Mouse (Mus musculus) yolk sac, embryonic 10.5 days (tissue): ENCODE data around the gene Gimd1.

Source experiments
- DNase-seq: peaks from one replicate; pipeline ENCODE4 v3.0.0-alpha.2; 2017; ENCODE audit warnings: low spot score

Gimd1 gene

GRCm38 (mm10) chr3:132629601-132630239 is at the start of gene Gimd1:
Gene Gimd1, plus strand, starts transcription at chr3:132629820.
- peak; percentile 19 for DNase-seq

- no peak for DNase-seq
These were observed 48.4 kb upstream of the Gimd1 start for GRCm38 (mm10) chr3:132581198-132581597.

- no peak for DNase-seq
These were observed 47.3 kb upstream of the Gimd1 start for GRCm38 (mm10) chr3:132582339-132582738.

GRCm38 (mm10) chr3:132585122-132585972 is 44.3 kb upstream of the Gimd1 start:
- DNase-seq: no peak

- DNase-seq: no peak
These were observed 41.5 kb upstream of the Gimd1 start for GRCm38 (mm10) chr3:132588146-132588545.

GRCm38 (mm10) chr3:132590010-132590409 is 39.6 kb upstream of the Gimd1 start:
- DNase-seq: no peak

GRCm38 (mm10) chr3:132590604-132591003 is 39.0 kb upstream of the Gimd1 start:
- no peak for DNase-seq

GRCm38 (mm10) chr3:132628741-132629140 is 879 bp upstream of the Gimd1 start:
- peak; percentile 18 for DNase-seq

GRCm38 (mm10) chr3:132633261-132633660 is 3.6 kb downstream of the Gimd1 start:
- DNase-seq: no peak

GRCm38 (mm10) chr3:132637080-132637479 is 7.5 kb downstream of the Gimd1 start:
- no peak for DNase-seq

GRCm38 (mm10) chr3:132644071-132644470 is 14.5 kb downstream of the Gimd1 start:
- no peak for DNase-seq

- DNase-seq: no peak
These were observed 17.2 kb downstream of the Gimd1 start for GRCm38 (mm10) chr3:132646814-132647213.

- no peak for DNase-seq
These were observed 19.7 kb downstream of the Gimd1 start for GRCm38 (mm10) chr3:132649368-132649767.

- DNase-seq: no peak
These were observed 20.6 kb downstream of the Gimd1 start for GRCm38 (mm10) chr3:132650191-132650590.

GRCm38 (mm10) chr3:132651776-132652175 is 22.2 kb downstream of the Gimd1 start:
- no peak for DNase-seq

- DNase-seq: no peak
These were observed 24.3 kb downstream of the Gimd1 start for GRCm38 (mm10) chr3:132653959-132654358.

GRCm38 (mm10) chr3:132655955-132656354 is 26.3 kb downstream of the Gimd1 start:
- DNase-seq: no peak

GRCm38 (mm10) chr3:132677494-132677893 is 47.9 kb downstream of the Gimd1 start:
- DNase-seq: peak; percentile 20

- DNase-seq: peak; percentile 94
These were observed 54.0 kb downstream of the Gimd1 start, which contains the start of gene Tbck for GRCm38 (mm10) chr3:132683447-132684230. Gene Tbck, plus strand, starts transcription at chr3:132684144.

GRCm38 (mm10) chr3:132684231-132684928 is 54.8 kb downstream of the Gimd1 start, which contains the start of gene Aimp1:
Gene Aimp1, minus strand, starts transcription at chr3:132684370.
- no peak for DNase-seq
